Mouse (Mus musculus) heart, postnatal 0 days (tissue): ENCODE data around the gene Thop1. TPM values are rescaled to one million over a fixed set of nuclear protein-coding genes. Genes with fewer than 3 reads are reported as not detected.

Experiments used
- ATAC-seq: fragments of 200-750 bp; cut with Nextera tagmentation; 2 replicates; pipeline ENCODE4 v1.8.0; 2017; ENCODE audit warnings: low read depth, moderate number of reproducible peaks, moderate library complexity; ENCODE audit not compliant: insufficient read depth
- DNase-seq: peaks from one replicate; pipeline ENCODE4 v3.0.0-alpha.2; 2016; ENCODE audit warnings: low spot score
- H3K27ac ChIP-seq: fragments of 300-500 bp; sonication (generic); 2 replicates; pipeline ENCODE4 v1.5.1; 2014; ENCODE audit warnings: low read depth, mild to moderate bottlenecking
- H3K27me3 ChIP-seq: fragments of 300-500 bp; sonication (generic); 2 replicates; pipeline ENCODE4 v1.6.1; 2014; ENCODE audit warnings: low read length, mixed read lengths; ENCODE audit not compliant: control insufficient read depth, insufficient read depth
- H3K36me3 ChIP-seq: fragments of 300-500 bp; sonication (generic); replicated peaks from 2 replicates; pipeline ENCODE4 v1.6.1; 2014; ENCODE audit warnings: low read length, mixed read lengths; ENCODE audit not compliant: control insufficient read depth, insufficient read depth
- H3K4me1 ChIP-seq: fragments of 300-500 bp; sonication (generic); 2 replicates; pipeline ENCODE4 v1.6.1; 2014; ENCODE audit warnings: antibody characterized with exemption; ENCODE audit not compliant: control insufficient read depth, insufficient read depth
- H3K4me2 ChIP-seq: fragments of 300-500 bp; sonication (generic); 2 replicates; pipeline ENCODE4 v1.6.1; 2014; ENCODE audit warnings: low read depth, mild to moderate bottlenecking, low read length, moderate library complexity
- H3K4me3 ChIP-seq: fragments of 300-500 bp; sonication (generic); 2 replicates; pipeline ENCODE4 v1.5.1; 2014; ENCODE audit warnings: low read depth, low read length
- H3K9ac ChIP-seq: fragments of 300-500 bp; sonication (generic); replicated peaks from 2 replicates; pipeline ENCODE4 v1.6.1; 2014; ENCODE audit warnings: low read depth, low read length, mixed read lengths
- H3K9me3 ChIP-seq: fragments of 300-500 bp; sonication (generic); replicated peaks from 2 replicates; pipeline ENCODE4 v1.6.1; 2016; ENCODE audit warnings: low read length; ENCODE audit not compliant: control insufficient read depth
- CTCF ChIP-seq: IDR thresholded peaks from 2 replicates; pipeline ENCODE4 v1.5.1; 2016; ENCODE audit warnings: antibody characterized with exemption, control low read depth, low read depth
- EP300 ChIP-seq: IDR thresholded peaks from 2 replicates; pipeline ENCODE4 v1.6.1; 2016; ENCODE audit warnings: antibody characterized with exemption, low read depth
- WGBS: fragments of 180-500 bp; shearing (Covaris S2); extraction: QIAGEN DNeasy Blood & Tissue Kit; methylation state at CpG from one replicate; pipeline ENCODE4 v1.1.7; 2014; 5-methylcytosine and 5-hydroxymethylcytosine counted together
- polyA plus RNA-seq: library from polyadenylated mRNA; unstranded; fragments of >200 nt; fragmentation: Nextera tagmentation; extraction: Ambion mirVana; gene quantifications from 2 replicates; pipeline ENCODE4 v1.2.1, GENCODE M21; 2015
- total RNA-seq: library from RNA; depleted of rRNA; stranded (reverse); fragments of >200 nt; gene quantifications from 2 replicates; pipeline ENCODE4 v1.2.3, GENCODE M21; 2014; ENCODE audit warnings: low replicate concordance

Gene Thop1
- total and polyA plus RNA-seq, 2 experiments from 2014 or later, result 15.1 to 31.2 TPM

GRCm38 (mm10) chr10:81025047-81025621 is 44.7 kb upstream of the Thop1 start:
- DNase-seq (no peak), ATAC-seq (no peak)
- 2% methylated on average over 33 of the region's 43 CpGs for WGBS
- Histone ChIP-seq H3K9me3 (no peaks in the 10 kb centered on the region), H3K4me3 (no peak overlapping the region), H3K4me2 (peak overlapping the region; percentile 19; the same call in 1 of the 2 replicates), H3K27me3 (peaks cover 43% of the 10 kb centered on the region), H3K27ac (no peak overlapping the region), H3K9ac (no peak overlapping the region), H3K36me3 (0 out of 2 replicates have a peak, but pooled peaks cover under 1% of the 10 kb centered on the region), H3K4me1 (no peaks in the 10 kb centered on the region)
- TF ChIP-seq EP300 (no peak), CTCF (no peak)

GRCm38 (mm10) chr10:81025639-81026275 is 44.1 kb upstream of the Thop1 start, which contains the start of gene Diras1:
Gene Diras1, minus strand, starts transcription at chr10:81025662.
- H3K4me1 ChIP-seq, result no peaks in the 10 kb centered on the region
- H3K27ac ChIP-seq, result no peak within 1 kb of the TSS
- TF ChIP-seq CTCF (no peak), EP300 (no peak)
- H3K4me3 ChIP-seq, result no peak within 1 kb of the TSS
- whole genome bisulfite sequencing, result 44% methylated on average over 12 of the region's 12 CpGs
- DNase-seq, result no peak
- no peaks in the 10 kb centered on the region for H3K9me3 ChIP-seq
- no peak for ATAC-seq
- peaks cover 7% of the 10 kb centered on the region; the same call in 1 of the 2 replicates for H3K36me3 ChIP-seq
- peak within 1 kb of the TSS; percentile 19; the same call in 1 of the 2 replicates for H3K4me2 ChIP-seq
- no peak within 1 kb of the TSS for H3K9ac ChIP-seq
- H3K27me3 ChIP-seq, result peaks cover 42% of the 10 kb centered on the region

GRCm38 (mm10) chr10:81026857-81027256 is 43.0 kb upstream of the Thop1 start:
- WGBS, result 87% methylated on average over 5 of the region's 5 CpGs
- Histone ChIP-seq H3K27ac (no peak overlapping the region), H3K4me1 (no peaks in the 10 kb centered on the region), H3K4me2 (no peak overlapping the region), H3K27me3 (peaks cover 34% of the 10 kb centered on the region), H3K9ac (no peak overlapping the region), H3K9me3 (no peaks in the 10 kb centered on the region), H3K4me3 (no peak overlapping the region), H3K36me3 (peaks cover 17% of the 10 kb centered on the region)
- no peak for TF ChIP-seq CTCF
- TF ChIP-seq EP300, result no peak
- no peak for ATAC-seq
- no peak for DNase-seq

- DNase-seq (peak; percentile 23), ATAC-seq (peak; percentile 59; the same call in 1 of the 2 replicates)
- Histone ChIP-seq H3K27ac (0 out of 2 replicates have a peak overlapping the region, but pooled peaks have one; percentile 17), H3K4me1 (no peaks in the 10 kb centered on the region), H3K4me2 (no peak overlapping the region), H3K9ac (no peak overlapping the region), H3K27me3 (peaks cover 29% of the 10 kb centered on the region), H3K36me3 (peaks cover 17% of the 10 kb centered on the region), H3K4me3 (no peak overlapping the region), H3K9me3 (no peaks in the 10 kb centered on the region)
- TF ChIP-seq EP300 (no peak), CTCF (no peak)
- WGBS, result 28% methylated on average over 4 of the region's 4 CpGs
These were observed 42.5 kb upstream of the Thop1 start for GRCm38 (mm10) chr10:81027331-81027730.

- no peak overlapping the region for H3K4me2 ChIP-seq
- ATAC-seq (no peak), DNase-seq (no peak)
These were observed 41.6 kb upstream of the Thop1 start for GRCm38 (mm10) chr10:81028219-81028618.

More at GRCm38 (mm10) chr10:81028219-81028618, 41.6 kb upstream of the Thop1 start:
- TF ChIP-seq CTCF (no peak), EP300 (no peak)
- no peak overlapping the region for H3K27ac ChIP-seq
- no peaks in the 10 kb centered on the region for H3K4me1 ChIP-seq
- H3K36me3 ChIP-seq, result peaks cover 17% of the 10 kb centered on the region
- H3K4me3 ChIP-seq, result no peak overlapping the region
- H3K9me3 ChIP-seq, result no peaks in the 10 kb centered on the region
- no peak overlapping the region for H3K9ac ChIP-seq
- H3K27me3 ChIP-seq, result peaks cover 23% of the 10 kb centered on the region
